Mouse (Mus musculus) layer of hippocampus, postnatal 36 days (tissue): ENCODE data around the gene Cend1. TPM values are rescaled to one million over a fixed set of nuclear protein-coding genes. Genes with fewer than 3 reads are reported as not detected.

Source experiments
- DNase-seq, 2 experiments: peaks; one replicate each; pipeline ENCODE4 v3.0.0; 2022
- total RNA-seq, 2 experiments: library from RNA; stranded (reverse); gene quantifications; 2 replicates each; pipeline ENCODE4 v1.2.3; 2021

Cend1 gene
- total RNA-seq, 2 experiments from 2014 or later: 250 to 269 TPM

GRCm38 (mm10) chr7:141391625-141392551 is 37.4 kb downstream of the Cend1 start, which contains the start of gene Taldo1:
Taldo1 (plus strand) TSS chr7:141392199.
- peak; percentile 95 to 96 for DNase-seq

GRCm38 (mm10) chr7:141390326-141391259 is 38.7 kb downstream of the Cend1 start:
- no peak for DNase-seq

- DNase-seq: no peak
Measured at GRCm38 (mm10) chr7:141388487-141389109, 40.7 kb downstream of the Cend1 start.

GRCm38 (mm10) chr7:141387807-141388486 is 41.3 kb downstream of the Cend1 start:
- DNase-seq: no peak

- DNase-seq: no peak
Measured at GRCm38 (mm10) chr7:141381068-141381835, 48.0 kb downstream of the Cend1 start.

- DNase-seq: no peak
Measured at GRCm38 (mm10) chr7:141379584-141379983, 49.7 kb downstream of the Cend1 start.

Other genes with a start within 250 kb of the Cend1 start
- gene Hras, start 235.5 kb downstream of the Cend1 start, total RNA-seq: 100 to 1,000 TPM; 209 to 213 TPM
- gene Lrrc56, start 235.3 kb downstream of the Cend1 start, total RNA-seq: 1 to 10 TPM; 4.5 to 5.9 TPM
- not detected for gene Lmntd2, start 215.4 kb downstream of the Cend1 start, total RNA-seq
- under 1 TPM; 0.73 to 0.82 TPM for gene Rassf7, start 213.6 kb downstream of the Cend1 start, total RNA-seq
- 10 to 100 TPM; 79.9 to 86.9 TPM for gene Phrf1, start 200.7 kb downstream of the Cend1 start, total RNA-seq
- gene Irf7, start 163.0 kb downstream of the Cend1 start, total RNA-seq: 1 to 10 TPM in 1 of 2 experiments, under 1 TPM in 1; 0.51 to 1.2 TPM
- gene Cdhr5, start 152.7 kb downstream of the Cend1 start, total RNA-seq: not detected
- gene Sct, start 150.4 kb downstream of the Cend1 start, total RNA-seq: not detected
- under 1 TPM in 1 of 2 experiments, not detected in 1; 0.18 TPM for gene Drd4, start 137.5 kb downstream of the Cend1 start, total RNA-seq
- 10 to 100 TPM; 79.4 to 82.5 TPM for gene Deaf1, start 101.8 kb downstream of the Cend1 start, total RNA-seq
- gene Tmem80, start 101.8 kb downstream of the Cend1 start, total RNA-seq: 10 to 100 TPM; 32.4 to 34.3 TPM
- gene Eps8l2, start 90.6 kb downstream of the Cend1 start, total RNA-seq: 1 to 10 TPM; 4.6 to 5.8 TPM
- gene Taldo1, start 37.3 kb downstream of the Cend1 start, total RNA-seq: 100 to 1,000 TPM; 119 to 121 TPM
- 10 to 100 TPM; 42.2 to 48.4 TPM for gene Gatd1, start 15.4 kb downstream of the Cend1 start, total RNA-seq
- 100 to 1,000 TPM; 319 to 341 TPM for gene Slc25a22, start 8.4 kb upstream of the Cend1 start, total RNA-seq
- 1 to 10 TPM in 1 of 2 experiments, under 1 TPM in 1; 0.66 to 1.1 TPM for gene Pidd1, start 14.5 kb upstream of the Cend1 start, total RNA-seq
- gene Rplp2, start 17.9 kb upstream of the Cend1 start, total RNA-seq: 100 to 1,000 TPM; 556 TPM
- gene Pnpla2, start 25.7 kb upstream of the Cend1 start, total RNA-seq: 10 to 100 TPM; 17.7 to 27.0 TPM
- gene Cracr2b, start 31.6 kb upstream of the Cend1 start, total RNA-seq: 1 to 10 TPM; 3.9 to 6.0 TPM
- 10 to 100 TPM; 21.4 to 21.5 TPM for gene Cd151, start 37.9 kb upstream of the Cend1 start, total RNA-seq
- 10 to 100 TPM; 42.8 to 44.9 TPM for gene Polr2l, start 45.6 kb upstream of the Cend1 start, total RNA-seq
- 10 to 100 TPM; 13.1 to 13.7 TPM for gene Tspan4, start 45.7 kb upstream of the Cend1 start, total RNA-seq
- gene Chid1, start 110.4 kb upstream of the Cend1 start, total RNA-seq: 10 to 100 TPM; 73.0 to 73.3 TPM
- 100 to 1,000 TPM; 231 to 245 TPM for gene Ap2a2, start 132.7 kb upstream of the Cend1 start, total RNA-seq
- gene Muc6, start 225.8 kb upstream of the Cend1 start, total RNA-seq: not detected